Mouse (Mus musculus) embryonic facial prominence, embryonic 11.5 days (tissue): ENCODE results near the gene Cmtm2a. TPM values are rescaled to one million over a fixed set of nuclear protein-coding genes. Genes with fewer than 3 reads are reported as not detected.
A peak's percentile ranks its signal among the peaks of the same experiment; 100 is the strongest.
"Not testable (repeated sequence)": the region's sequence is repeated elsewhere in the genome, so short reads cannot be mapped to it uniquely, and the experiment has no call there.

ENCODE experiments used
- ATAC-seq: fragments of 200-750 bp; cut with Nextera tagmentation; replicated peaks from 2 replicates; pipeline ENCODE4 v1.8.0; 2017; ENCODE audit warnings: low read depth; ENCODE audit not compliant: insufficient number of reproducible peaks, low FRiP score, low TSS enrichment
- DNase-seq: peaks from one replicate; pipeline ENCODE4 v3.0.0-alpha.2; 2015; ENCODE audit warnings: low spot score
- H3K27ac ChIP-seq: fragments of 300-500 bp; sonication (generic); replicated peaks from 2 replicates; pipeline ENCODE4 v1.5.1; 2014; ENCODE audit warnings: mild to moderate bottlenecking, low read depth, low read length, control low read depth
- H3K27me3 ChIP-seq: fragments of 300-500 bp; sonication (generic); 2 replicates; pipeline ENCODE4 v1.6.1; 2014; ENCODE audit warnings: mild to moderate bottlenecking, low read length, moderate library complexity, mixed read lengths; ENCODE audit not compliant: control insufficient read depth, insufficient read depth
- H3K36me3 ChIP-seq: fragments of 300-500 bp; sonication (generic); replicated peaks from 2 replicates; pipeline ENCODE4 v1.6.1; 2014; ENCODE audit warnings: low read depth, mild to moderate bottlenecking, low read length, moderate library complexity, mixed read lengths; ENCODE audit not compliant: control insufficient read depth, insufficient read depth
- H3K4me1 ChIP-seq: fragments of 300-500 bp; sonication (generic); 2 replicates; pipeline ENCODE4 v1.6.1; 2014; ENCODE audit warnings: low read length, mixed read lengths; ENCODE audit not compliant: control insufficient read depth, insufficient read depth
- H3K4me2 ChIP-seq: fragments of 300-500 bp; sonication (generic); 2 replicates; pipeline ENCODE4 v1.6.1; 2014; ENCODE audit warnings: low read depth, mild to moderate bottlenecking, control low read depth, low read length, moderate library complexity
- H3K4me3 ChIP-seq: fragments of 300-500 bp; sonication (generic); 2 replicates; pipeline ENCODE4 v1.5.1; 2014; ENCODE audit warnings: low read depth, low read length, control low read depth
- H3K9ac ChIP-seq: fragments of 300-500 bp; sonication (generic); replicated peaks from 2 replicates; pipeline ENCODE4 v1.6.1; 2014; ENCODE audit warnings: mild to moderate bottlenecking, control low read depth, low read length
- H3K9me3 ChIP-seq: fragments of 300-500 bp; sonication (generic); replicated peaks from 2 replicates; pipeline ENCODE4 v1.6.1; 2016; ENCODE audit warnings: mild to moderate bottlenecking, low read length, inconsistent platforms, mixed read lengths; ENCODE audit not compliant: control insufficient read depth
- WGBS: fragments of 180-500 bp; shearing (Covaris S2); extraction: QIAGEN DNeasy Blood & Tissue Kit; methylation state at CpG from one replicate; pipeline ENCODE4 v1.1.7; 2014; 5-methylcytosine and 5-hydroxymethylcytosine counted together
- polyA plus RNA-seq: library from polyadenylated mRNA; unstranded; fragments of >200 nt; fragmentation: Nextera tagmentation; extraction: Ambion mirVana; gene quantifications from 2 replicates; pipeline ENCODE4 v1.2.1, GENCODE M21; 2014

The Cmtm2a gene
- polyA plus RNA-seq, 1 experiment from 2014 or later: not detected

DNA sequence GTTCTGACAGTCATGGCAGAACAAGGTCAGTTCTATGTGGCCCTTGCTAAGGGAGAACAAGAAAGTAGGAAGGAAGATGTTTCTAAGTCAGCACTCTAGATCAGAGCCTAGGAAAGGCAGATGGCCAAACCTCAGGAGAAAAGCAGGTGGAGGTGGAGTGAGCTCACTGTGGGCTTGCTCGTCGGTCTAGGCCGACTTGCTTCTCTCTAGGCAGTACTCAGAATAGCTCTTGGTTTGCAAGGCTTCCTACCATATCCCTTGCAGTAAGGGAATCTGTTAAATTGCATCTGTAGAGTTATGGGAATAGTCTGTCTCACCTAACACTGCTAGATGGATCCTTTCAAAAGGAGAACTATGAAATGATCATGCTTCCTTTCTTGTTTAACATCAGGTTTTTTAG is 19.0 kb upstream of the Cmtm2a start:
- not testable (repeated sequence) for H3K27ac ChIP-seq, ATAC-seq, H3K4me1 ChIP-seq, H3K9ac ChIP-seq, H3K36me3 ChIP-seq, H3K9me3 ChIP-seq, H3K27me3 ChIP-seq, H3K4me2 ChIP-seq, H3K4me3 ChIP-seq, DNase-seq
- 79% methylated on average over 3 of the region's 3 CpGs for WGBS

DNA sequence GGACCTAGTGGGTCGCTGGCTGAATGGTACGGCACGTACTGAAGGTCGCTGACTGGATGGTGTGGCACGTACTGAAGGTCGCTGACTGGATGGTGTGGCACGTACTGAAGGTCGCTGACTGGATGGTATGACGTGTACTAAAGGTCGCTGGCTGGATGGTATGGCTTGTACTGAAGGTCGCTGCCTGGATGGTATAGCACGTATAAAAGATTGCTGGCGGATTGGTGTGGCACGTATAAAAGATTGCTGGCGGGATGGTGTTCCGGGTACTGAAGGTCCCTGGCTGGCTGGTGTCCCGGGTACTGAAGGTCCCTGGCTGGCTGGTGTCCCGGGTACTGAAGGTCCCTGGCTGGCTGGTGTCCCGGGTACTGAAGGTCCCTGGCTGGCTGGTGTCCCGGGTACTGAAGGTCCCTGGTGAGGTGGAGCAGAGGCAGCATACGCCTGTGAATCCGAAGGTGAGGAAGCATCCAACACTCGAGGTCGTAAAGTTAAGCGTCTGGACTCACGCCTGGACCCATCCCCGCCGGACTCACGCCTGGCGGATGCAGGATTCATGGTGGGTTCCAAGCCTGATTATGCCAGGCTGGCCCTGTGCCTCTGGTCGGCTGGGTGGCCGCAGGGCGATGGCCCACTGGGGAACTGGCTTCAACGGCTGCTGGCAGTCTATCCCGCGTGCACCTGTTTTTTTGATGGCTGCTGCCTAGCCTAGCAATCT is 16.6 kb upstream of the Cmtm2a start, which contains the start of the genes Gm45711 and Cmtm1:
Gm45711 (minus strand) TSS at position 641 of the 715 bp plus-strand sequence.
Cmtm1 (minus strand) TSS at position 705 of the 715 bp plus-strand sequence.
- not testable (repeated sequence) for H3K9me3 ChIP-seq, DNase-seq, H3K4me2 ChIP-seq, H3K27ac ChIP-seq, H3K4me3 ChIP-seq, H3K4me1 ChIP-seq, H3K9ac ChIP-seq, H3K36me3 ChIP-seq, ATAC-seq, H3K27me3 ChIP-seq
- 91% methylated on average over 31 of the region's 36 CpGs for WGBS

DNA sequence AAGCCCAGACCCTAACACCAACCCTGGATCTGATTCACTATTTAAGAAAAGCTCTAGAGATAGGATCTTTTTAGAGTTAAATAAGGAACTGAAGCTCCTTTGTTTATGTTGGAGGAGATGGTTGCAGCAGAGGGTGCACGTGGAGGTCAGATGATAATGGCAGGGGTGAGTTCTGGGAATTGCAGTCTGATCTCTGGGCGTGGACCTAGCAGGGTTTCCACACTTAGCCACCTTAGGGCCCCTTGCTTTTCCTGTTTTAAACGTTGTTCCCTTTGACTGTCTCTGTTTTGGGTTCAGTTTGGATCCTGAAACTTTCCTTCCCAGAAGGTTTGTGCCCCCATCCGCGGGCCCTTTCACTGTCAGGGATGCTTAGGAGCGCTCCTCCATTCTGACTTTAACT is 15.4 kb upstream of the Cmtm2a start:
- ATAC-seq, H3K27ac ChIP-seq, H3K4me3 ChIP-seq, H3K27me3 ChIP-seq, DNase-seq, H3K9ac ChIP-seq, H3K36me3 ChIP-seq, H3K9me3 ChIP-seq, H3K4me2 ChIP-seq, H3K4me1 ChIP-seq: not testable (repeated sequence)
- WGBS: 50% methylated on average over 6 of the region's 6 CpGs

DNA sequence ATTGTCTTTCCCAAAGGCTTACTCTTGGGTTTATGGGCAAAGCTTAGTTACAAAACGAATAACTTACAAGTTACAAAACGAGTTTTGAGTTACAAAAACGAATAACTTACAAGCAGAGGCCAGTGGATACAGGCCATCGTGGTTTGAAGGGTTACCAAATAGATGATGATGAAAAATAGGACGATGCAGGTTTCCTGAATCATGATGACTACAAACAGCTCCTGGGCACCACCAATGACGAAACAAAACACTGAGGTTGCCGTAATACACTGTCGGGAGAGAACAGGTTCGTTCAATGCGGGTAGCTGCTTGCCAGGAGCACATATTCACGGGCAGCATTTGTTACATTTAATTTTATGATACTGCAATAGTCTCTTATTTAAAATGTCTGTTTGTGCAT is 12.0 kb upstream of the Cmtm2a start:
- H3K27ac ChIP-seq: no peak overlapping the region
- H3K36me3 ChIP-seq: no peaks in the 10 kb centered on the region
- no peaks in the 10 kb centered on the region for H3K27me3 ChIP-seq
- H3K4me3 ChIP-seq: no peak overlapping the region
- no peak overlapping the region for H3K4me2 ChIP-seq
- WGBS: 92% methylated on average over 11 of the region's 11 CpGs
- DNase-seq (no peak), ATAC-seq (no peak)
- H3K4me1 ChIP-seq: no peaks in the 10 kb centered on the region
- H3K9me3 ChIP-seq: no peaks in the 10 kb centered on the region
- H3K9ac ChIP-seq: no peak overlapping the region

DNA sequence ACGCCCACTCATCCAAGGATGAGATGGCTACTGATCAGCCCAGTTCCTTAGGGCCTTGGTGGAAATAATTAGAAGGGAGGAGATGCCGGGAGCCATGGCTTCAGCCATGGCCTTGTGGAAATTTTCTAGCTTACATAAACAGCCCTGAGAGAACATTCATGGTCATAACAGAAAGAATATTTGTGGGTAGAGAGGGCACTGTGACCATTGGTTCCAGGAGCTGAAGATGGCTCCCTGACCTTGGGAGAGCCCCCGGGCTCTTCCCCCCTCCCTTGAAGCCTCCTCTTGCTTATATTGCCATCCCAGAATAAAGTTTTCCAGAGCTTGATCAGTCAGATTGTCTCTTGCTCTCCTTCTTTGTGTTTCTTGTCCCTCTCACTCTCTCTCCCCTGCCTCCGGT is 9.6 kb upstream of the Cmtm2a start:
- WGBS: 88% methylated on average over 4 of the region's 4 CpGs
- H3K27me3 ChIP-seq, H3K9me3 ChIP-seq, H3K4me3 ChIP-seq, H3K9ac ChIP-seq, H3K27ac ChIP-seq, H3K4me2 ChIP-seq, DNase-seq, ATAC-seq, H3K36me3 ChIP-seq, H3K4me1 ChIP-seq: not testable (repeated sequence)

DNA sequence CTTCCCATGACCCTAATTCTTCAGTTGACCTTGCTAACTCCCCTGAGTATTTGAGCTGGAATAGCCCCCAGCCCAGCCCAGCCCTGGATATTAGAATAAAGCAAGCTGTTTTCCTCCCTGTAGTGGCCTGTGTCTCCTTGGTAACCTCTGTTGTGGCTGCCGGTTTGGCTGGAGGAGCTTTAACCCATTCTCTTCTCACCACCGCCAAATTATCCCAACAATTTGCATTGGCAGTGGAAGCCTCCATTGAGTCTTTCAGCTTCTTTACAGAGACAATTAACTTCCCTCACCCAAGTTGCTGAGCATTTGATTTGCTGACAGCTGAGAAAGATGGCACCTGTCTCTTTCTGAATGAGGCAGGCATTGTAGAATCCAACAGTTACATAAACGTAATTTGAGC is 8.6 kb upstream of the Cmtm2a start:
- not testable (repeated sequence) for H3K4me1 ChIP-seq, H3K27me3 ChIP-seq, H3K27ac ChIP-seq, H3K4me3 ChIP-seq, H3K9me3 ChIP-seq, H3K4me2 ChIP-seq, H3K9ac ChIP-seq, H3K36me3 ChIP-seq
- WGBS: 10% methylated on average over 3 of the region's 3 CpGs
- peak; percentile 48 for DNase-seq
- peak; percentile 67; the same call in 1 of the 2 replicates for ATAC-seq

DNA sequence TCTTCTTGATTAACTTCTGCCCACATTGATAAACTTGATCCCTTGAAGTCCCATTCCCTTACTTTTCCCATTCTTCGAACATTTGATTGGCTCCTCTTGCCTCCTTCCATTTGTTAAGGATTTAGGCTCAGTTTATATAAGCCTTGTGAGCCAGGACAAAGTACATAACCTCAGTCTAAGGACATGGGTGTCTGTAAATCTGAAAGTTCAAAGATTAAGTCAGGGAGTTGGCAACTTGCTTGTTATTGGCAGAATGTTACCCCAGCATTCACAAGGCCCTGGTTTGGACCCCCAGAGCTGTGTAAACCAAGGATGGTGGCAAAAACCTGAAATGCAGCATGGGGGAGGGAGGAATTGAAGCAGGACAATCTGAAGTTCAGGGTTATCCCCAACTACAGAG is 1.4 kb upstream of the Cmtm2a start:
- no peak overlapping the region for H3K27ac ChIP-seq
- no peak overlapping the region for H3K4me3 ChIP-seq
- DNase-seq (no peak), ATAC-seq (no peak)
- H3K27me3 ChIP-seq: no peaks in the 10 kb centered on the region
- H3K9ac ChIP-seq: no peak overlapping the region
- H3K36me3 ChIP-seq: no peaks in the 10 kb centered on the region
- no peaks in the 10 kb centered on the region for H3K4me1 ChIP-seq
- H3K9me3 ChIP-seq: no peaks in the 10 kb centered on the region
- H3K4me2 ChIP-seq: no peak overlapping the region
- WGBS: 90% methylated on average over 1 of the region's 1 CpGs

DNA sequence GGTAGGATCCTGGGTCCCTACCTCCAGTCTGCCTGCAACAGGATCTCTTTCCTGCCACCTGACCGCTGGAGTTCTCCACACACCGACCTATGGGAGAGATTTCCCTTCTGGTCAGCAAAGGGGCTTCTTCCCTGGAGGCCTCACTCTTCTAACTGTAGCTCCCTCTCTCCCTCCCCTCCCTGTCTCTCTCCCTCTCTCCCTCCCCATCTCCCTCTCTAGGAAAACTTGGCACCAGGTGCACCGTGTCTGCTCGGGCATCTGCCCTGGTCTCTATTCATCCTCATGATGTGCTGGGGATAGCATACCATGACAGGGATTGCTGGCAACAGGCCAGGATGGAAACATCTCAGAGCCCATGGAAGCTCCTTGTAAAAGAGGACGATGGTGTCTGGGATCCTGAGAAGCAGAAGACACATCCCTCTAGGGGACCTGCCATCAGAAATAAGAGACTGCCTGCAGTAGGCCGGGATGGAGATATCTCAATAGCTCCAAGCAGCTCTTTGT is 24.0 kb downstream of the Cmtm2a start:
- Histone ChIP-seq H3K9me3 (no peaks in the 10 kb centered on the region), H3K4me3 (no peak overlapping the region), H3K36me3 (no peaks in the 10 kb centered on the region), H3K27ac (no peak overlapping the region), H3K4me2 (no peak overlapping the region), H3K27me3 (no peaks in the 10 kb centered on the region), H3K4me1 (no peaks in the 10 kb centered on the region), H3K9ac (no peak overlapping the region)
- ATAC-seq (no peak), DNase-seq (no peak)
- 91% methylated on average over 6 of the region's 6 CpGs for WGBS
